Mouse (Mus musculus) G1E (cell line): ENCODE measurements around the gene Cd2bp2. TPM values are rescaled to one million over a fixed set of nuclear protein-coding genes. Genes with fewer than 3 reads are reported as not detected.
A peak's percentile ranks its signal among the peaks of the same experiment; 100 is the strongest.

Experiments used
- ATAC-seq: 2 replicates; pipeline ENCODE4 v1.8.0; 2016; ENCODE audit warnings: mild to moderate bottlenecking; ENCODE audit not compliant: insufficient number of reproducible peaks, poor library complexity, low FRiP score, severe bottlenecking; ENCODE audit errors: extremely low read depth
- DNase-seq: peaks from one replicate; pipeline ENCODE4 v3.0.0; 2012; ENCODE audit warnings: low spot score
- H3K27me3 ChIP-seq: 2 replicates; pipeline ENCODE4 v1.6.1; 2012; ENCODE audit warnings: mild to moderate bottlenecking, low read length, inconsistent platforms; ENCODE audit not compliant: insufficient read depth
- H3K36me3 ChIP-seq: replicated peaks from 2 replicates; pipeline ENCODE3; 2012; ENCODE audit warnings: mild to moderate bottlenecking, inconsistent platforms
- H3K4me1 ChIP-seq: 2 replicates; pipeline ENCODE4 v1.6.1; 2012; ENCODE audit warnings: low read depth, low read length, inconsistent platforms, mixed read lengths; ENCODE audit not compliant: insufficient read depth
- H3K4me3 ChIP-seq: 2 replicates; pipeline ENCODE4 v1.5.1; 2012; ENCODE audit warnings: low read depth, mild to moderate bottlenecking, inconsistent platforms, low read length, moderate library complexity, mixed read lengths
- H3K9me3 ChIP-seq: replicated peaks from 2 replicates; pipeline ENCODE4 v1.6.1; 2012; ENCODE audit warnings: inconsistent platforms
- CTCF ChIP-seq: IDR thresholded peaks from 2 replicates; pipeline ENCODE4 v1.5.1; 2012; ENCODE audit warnings: low read depth, low read length, inconsistent platforms, mixed read lengths
- GATA1 ChIP-seq: IDR thresholded peaks from 2 replicates; pipeline ENCODE4 v1.6.1; 2012; ENCODE audit warnings: borderline replicate concordance, low read length, inconsistent platforms, mixed read lengths
- GATA2 ChIP-seq: IDR thresholded peaks from 2 replicates; pipeline ENCODE4 v1.6.1; 2012; ENCODE audit warnings: low read depth, low read length, inconsistent platforms, borderline replicate concordance
- POLR2AphosphoS5 ChIP-seq: IDR thresholded peaks from 2 replicates; pipeline ENCODE4 v1.6.1; 2012; ENCODE audit warnings: low read depth, low read length, inconsistent platforms; ENCODE audit not compliant: insufficient replicate concordance
- TAL1 ChIP-seq: conservative IDR thresholded peaks from 2 replicates; pipeline ENCODE4 v1.6.1; 2012; ENCODE audit warnings: low read depth, low read length, inconsistent platforms, mixed read lengths
- polyA plus RNA-seq: library from polyadenylated mRNA; stranded (reverse); fragments of >175 nt; gene quantifications from 2 replicates; pipeline ENCODE4 v1.2.3, GENCODE M21; 2012
- total RNA-seq, 2 experiments: library from RNA; stranded (forward) in 1 of 2; stranded (reverse) in 1 of 2; fragments of 200-1000 nt in 1 of 2; fragments of >200 nt in 1 of 2; fragmentation: Nextera tagmentation in 1 of 2; gene quantifications; 2 replicates each; pipeline ENCODE4 v1.2.3; 2014 to 2017

The Cd2bp2 gene
- total and polyA plus RNA-seq, 3 experiments, result 23.3 to 84.6 (median 71.8) TPM

DNA sequence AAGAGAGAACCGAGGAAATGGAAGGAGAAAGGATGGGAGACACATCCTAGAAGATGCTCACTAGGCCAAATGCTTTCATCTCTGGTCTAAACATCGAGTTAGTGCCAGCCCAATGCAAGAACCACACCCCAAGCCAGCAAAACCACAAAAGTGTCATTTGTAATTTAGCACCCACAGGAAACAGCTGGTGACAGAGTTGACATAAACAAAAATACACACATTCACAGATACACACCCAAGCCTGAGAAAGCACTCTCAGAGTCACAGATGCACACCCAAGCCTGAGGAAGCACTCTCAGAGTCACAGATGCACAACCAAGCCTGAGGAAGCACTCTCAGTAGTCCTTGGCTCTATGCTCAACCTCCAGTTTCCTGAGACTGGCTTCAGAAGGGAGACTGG lies 15.1 kb downstream of the Cd2bp2 start:
- H3K27me3 ChIP-seq, result no peaks in the 10 kb centered on the region
- DNase-seq, result no peak
- peak; percentile 62 for ATAC-seq
- peaks cover 2% of the 10 kb centered on the region for H3K36me3 ChIP-seq
- peaks cover 4% of the 10 kb centered on the region; the same call in 1 of the 2 replicates for H3K9me3 ChIP-seq
- H3K4me3 ChIP-seq, result no peak overlapping the region; the same call in 1 of the 2 replicates
- peaks cover 73% of the 10 kb centered on the region for H3K4me1 ChIP-seq
- no peak for TF ChIP-seq GATA1
- TF ChIP-seq TAL1, result no peak
- TF ChIP-seq GATA2, result no peak
- TF ChIP-seq POLR2AphosphoS5, result no peak
- no peak for TF ChIP-seq CTCF

GRCm38 (mm10) chr7:127176937-127177336 lies 18.9 kb downstream of the Cd2bp2 start:
- no peak for TF ChIP-seq POLR2AphosphoS5
- TF ChIP-seq CTCF, result no peak
- no peak for TF ChIP-seq TAL1
- TF ChIP-seq GATA1, result no peak
- TF ChIP-seq GATA2, result no peak
- H3K27me3 ChIP-seq, result no peaks in the 10 kb centered on the region
- H3K36me3 ChIP-seq, result peaks cover 2% of the 10 kb centered on the region
- H3K4me1 ChIP-seq, result peaks cover 54% of the 10 kb centered on the region
- no peak overlapping the region for H3K4me3 ChIP-seq
- ATAC-seq (no peak), DNase-seq (no peak)
- H3K9me3 ChIP-seq, result peaks cover 4% of the 10 kb centered on the region; the same call in 1 of the 2 replicates

DNA sequence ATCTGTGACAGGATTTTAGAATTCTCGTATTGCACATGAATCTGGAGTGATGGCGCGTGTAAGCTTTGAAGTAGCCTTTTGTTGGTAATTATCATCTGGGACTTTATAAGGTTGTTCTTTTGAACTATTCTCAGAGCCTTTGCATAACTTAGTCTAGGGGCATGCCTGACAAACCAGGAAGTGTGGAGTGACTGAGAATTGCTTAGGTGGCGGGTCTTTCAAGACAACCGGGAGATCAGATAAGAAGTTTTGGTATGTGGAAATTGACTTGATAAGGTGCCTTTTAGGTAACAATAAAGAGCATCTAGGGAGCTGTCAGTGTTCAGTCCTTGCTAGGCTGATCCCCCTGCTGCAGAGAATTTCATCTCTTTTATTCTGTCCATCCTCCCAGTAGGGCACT lies 29.3 kb downstream of the Cd2bp2 start:
- Histone ChIP-seq H3K4me3 (no peak overlapping the region), H3K27me3 (no peaks in the 10 kb centered on the region), H3K4me1 (peaks cover 51% of the 10 kb centered on the region), H3K36me3 (no peaks in the 10 kb centered on the region), H3K9me3 (peaks cover 2% of the 10 kb centered on the region)
- TF ChIP-seq POLR2AphosphoS5 (no peak), CTCF (no peak), GATA1 (no peak), TAL1 (no peak), GATA2 (no peak)
- ATAC-seq (no peak), DNase-seq (no peak)

- H3K36me3 ChIP-seq, result no peaks in the 10 kb centered on the region
- H3K9me3 ChIP-seq, result peaks cover 2% of the 10 kb centered on the region
- DNase-seq (no peak), ATAC-seq (no peak)
- no peak overlapping the region for H3K4me3 ChIP-seq
- TF ChIP-seq TAL1 (no peak), GATA1 (no peak), CTCF (no peak), POLR2AphosphoS5 (no peak), GATA2 (no peak)
- H3K4me1 ChIP-seq, result peaks cover 51% of the 10 kb centered on the region
- no peaks in the 10 kb centered on the region for H3K27me3 ChIP-seq
Measured at GRCm38 (mm10) chr7:127165607-127166493, 30.0 kb downstream of the Cd2bp2 start.

- Histone ChIP-seq H3K4me1 (peaks cover 50% of the 10 kb centered on the region), H3K4me3 (no peak overlapping the region), H3K9me3 (peaks cover 2% of the 10 kb centered on the region), H3K36me3 (no peaks in the 10 kb centered on the region), H3K27me3 (no peaks in the 10 kb centered on the region)
- TF ChIP-seq CTCF (no peak), GATA2 (no peak), POLR2AphosphoS5 (no peak), TAL1 (no peak), GATA1 (no peak)
- DNase-seq (no peak), ATAC-seq (no peak)
Measured at GRCm38 (mm10) chr7:127164002-127164401, 31.8 kb downstream of the Cd2bp2 start.

GRCm38 (mm10) chr7:127162546-127162945 lies 33.3 kb downstream of the Cd2bp2 start:
- Histone ChIP-seq H3K4me3 (no peak overlapping the region), H3K4me1 (peaks cover 51% of the 10 kb centered on the region), H3K36me3 (no peaks in the 10 kb centered on the region), H3K9me3 (peaks cover 2% of the 10 kb centered on the region), H3K27me3 (no peaks in the 10 kb centered on the region)
- DNase-seq (no peak), ATAC-seq (no peak)
- no peak for TF ChIP-seq GATA2
- TF ChIP-seq POLR2AphosphoS5, result no peak
- TF ChIP-seq TAL1, result no peak
- no peak for TF ChIP-seq CTCF
- no peak for TF ChIP-seq GATA1
